ENCODE assay signal across 9 mouse cellular contexts in the genomic region with DNA sequence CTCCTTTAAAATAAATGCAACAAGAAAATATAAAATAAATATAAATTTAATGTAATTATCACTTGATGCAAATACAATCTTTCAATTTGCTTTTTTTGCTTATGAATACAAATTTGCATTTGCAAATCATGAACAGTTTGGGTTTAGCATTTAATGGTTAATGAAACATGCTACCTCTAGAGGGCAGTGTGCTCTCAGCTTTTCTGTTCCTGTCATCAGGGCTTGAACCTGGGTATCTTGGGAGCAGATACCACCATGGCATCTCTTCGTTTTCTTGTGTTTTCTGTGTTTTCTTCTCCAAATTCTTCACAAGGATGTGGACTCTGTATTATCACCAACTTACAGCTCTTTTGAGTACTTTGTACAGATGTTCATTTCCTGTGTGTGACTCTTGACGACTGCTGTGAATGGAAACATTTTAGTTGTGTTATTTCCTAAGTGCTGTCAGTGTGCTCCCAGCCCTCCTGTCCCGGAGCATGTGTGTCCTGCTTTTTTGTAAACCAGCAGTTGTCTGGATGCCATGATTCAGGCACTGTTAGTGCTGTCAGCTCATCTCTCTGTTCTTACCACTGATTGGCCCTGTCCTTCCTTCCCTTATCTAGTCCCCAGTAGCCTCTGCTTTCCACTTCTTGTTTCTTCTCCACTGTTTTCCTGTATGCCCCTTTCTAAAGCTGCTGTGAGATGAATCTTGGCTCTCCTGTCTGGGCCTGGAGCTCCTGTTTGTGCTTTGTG.
DNase-seq lines count a peak whose midpoint lies in the region; ATAC-seq and TF ChIP-seq lines count a peak whose summit lies in the region.
"Had no signal": no experiment of that assay in that cellular context is flagged by ENCODE, and none has a peak within 500 bp of the region (broad histone marks: within the 10 kb centered on the region; RNA-seq: fewer than 3 reads in every experiment).

No protein-coding gene starts in this region.

- no peak overlapping the region for H3K9ac ChIP-seq in hindbrain, embryonic 16.5 days (ENCODE audit: low read depth, low read length)

- H3K4me2 ChIP-seq in hindbrain, embryonic 16.5 days (ENCODE audit: low read length) = no peak overlapping the region

- peak; percentile 35 for TF ChIP-seq CTCF in lung, adult 2 months (IDR thresholded peaks at IDR 0.05; ENCODE audit: insufficient read depth, low read length)

- no peaks in the 10 kb centered on the region for H3K36me3 ChIP-seq in hindbrain, embryonic 10.5 days
- no peaks in the 10 kb centered on the region for H3K36me3 ChIP-seq in hindbrain, embryonic 16.5 days (ENCODE audit: control insufficient read depth, insufficient read depth, low read length)

- H3K4me3 ChIP-seq in hindbrain, embryonic 10.5 days = no peak overlapping the region
- no peak overlapping the region for H3K4me3 ChIP-seq in hindbrain, embryonic 16.5 days (ENCODE audit: low read length)
- H3K4me3 ChIP-seq in lung, adult 2 months (replicated peaks; ENCODE audit: extremely low read depth, low read depth, low read length) = no peak overlapping the region
- H3K4me3 ChIP-seq: erythroblast, embryonic 14.5 days had no signal

- no peak for TF ChIP-seq POLR2A in lung, adult 2 months (IDR thresholded peaks at IDR 0.05; ENCODE audit: borderline replicate concordance, extremely low read depth, low read depth, low read length)

- peak; percentile 32 for DNase-seq in hindbrain, embryonic 10.5 days (ENCODE audit: low spot score)
- DNase-seq in urinary bladder, postnatal 14 days (ENCODE audit: low spot score) = peak; percentile 26
- no peak for DNase-seq in urinary bladder, postnatal 36 days (ENCODE audit: low spot score in 2 of 2)
- peak; percentile 84 for DNase-seq in embryo, embryonic 10.5 days (ENCODE audit: low spot score)
- no peak for DNase-seq in lung, adult 2 months
- DNase-seq in ovary, postnatal 36 days (ENCODE audit: low spot score) = no peak
- no peak for DNase-seq in urinary bladder, adult 18-20 months (ENCODE audit: low spot score in 2 of 2)

- ATAC-seq in hindbrain, embryonic 16.5 days = no peak

- WGBS in hindbrain, embryonic 10.5 days = 51% methylated on average over 3 of the region's 3 CpGs
- WGBS in hindbrain, embryonic 16.5 days = 42% methylated on average over 3 of the region's 3 CpGs
- WGBS in lung, adult 2 months = 19% methylated on average over 3 of the region's 3 CpGs

- H3K9me3 ChIP-seq in hindbrain, embryonic 10.5 days = no peaks in the 10 kb centered on the region
- H3K9me3 ChIP-seq in hindbrain, embryonic 16.5 days (ENCODE audit: control insufficient read depth, low read length) = no peaks in the 10 kb centered on the region

- peak overlapping the region; percentile 26; the same call in 1 of the 2 replicates for H3K27ac ChIP-seq in hindbrain, embryonic 10.5 days
- H3K27ac ChIP-seq in hindbrain, embryonic 16.5 days (ENCODE audit: low read depth, low read length) = no peak overlapping the region

- H3K27me3 ChIP-seq in hindbrain, embryonic 10.5 days (ENCODE audit: insufficient read depth, poor library complexity, severe bottlenecking) = peaks cover 36% of the 10 kb centered on the region
- H3K27me3 ChIP-seq in hindbrain, embryonic 16.5 days (replicated peaks; ENCODE audit: control insufficient read depth, insufficient read depth, low read length) = 0 out of 2 replicates have a peak, but pooled peaks cover 2% of the 10 kb centered on the region

- H3K4me1 ChIP-seq in hindbrain, embryonic 10.5 days (replicated peaks) = peaks cover 2% of the 10 kb centered on the region
- no peaks in the 10 kb centered on the region for H3K4me1 ChIP-seq in hindbrain, embryonic 16.5 days (ENCODE audit: control insufficient read depth, insufficient read depth, low read depth, low read length)
- H3K4me1 ChIP-seq in lung, adult 2 months (ENCODE audit: control insufficient read depth, insufficient read depth, low read length) = peaks cover 8% of the 10 kb centered on the region

Comparison
In these comparisons a context has a peak if more than half of its experiments do, and no peak if none do; other contexts are left out.
1. DNase-seq: peak in hindbrain, embryonic 10.5 days (single experiment), urinary bladder, postnatal 14 days (single experiment) and embryo, embryonic 10.5 days (single experiment); none in urinary bladder, postnatal 36 days (0 of 2), lung, adult 2 months (single experiment), ovary, postnatal 36 days (single experiment) and urinary bladder, adult 18-20 months (0 of 2).